ENCODE assay signal across 1 mouse cellular context in the genomic region with DNA sequence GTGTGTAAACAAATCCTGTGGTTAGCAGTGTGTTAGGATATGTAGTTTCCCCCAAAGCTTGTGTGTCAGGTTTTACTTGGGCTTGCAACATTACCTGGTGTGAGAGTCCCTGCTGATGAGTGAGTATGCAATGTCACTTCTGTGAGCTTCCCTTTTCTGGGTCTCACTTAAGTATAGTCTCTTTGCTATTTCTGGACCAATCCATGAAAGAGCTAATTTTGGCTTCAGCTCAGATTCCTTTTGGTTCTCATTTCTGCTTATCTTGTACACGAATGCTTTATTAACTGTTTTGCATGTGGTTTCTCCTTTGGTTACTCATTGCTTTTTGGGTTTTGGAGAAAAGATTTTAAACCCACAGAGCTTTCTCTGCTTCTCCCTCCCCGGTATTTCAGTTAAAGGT.
TF ChIP-seq lines count a peak whose summit lies in the region.

No protein-coding gene starts in this region.

TF ChIP-seq in CH12.LX, 34 proteins besides CTCF, POLR2A, EP300 and RAD21 (continued from another document):
- no peak for TF ChIP-seq PAX5 (IDR thresholded peaks at IDR 0.05; ENCODE audit: low read length)
- TF ChIP-seq RCOR1 (conservative IDR thresholded peaks at IDR 0.05; ENCODE audit: low read depth, low read length), result no peak
- no peak for TF ChIP-seq MAX (IDR thresholded peaks at IDR 0.05; ENCODE audit: low read length)
- TF ChIP-seq UBTF (IDR thresholded peaks at IDR 0.05; ENCODE audit: low read depth, low read length), result no peak
- no peak for TF ChIP-seq NELFE (IDR thresholded peaks at IDR 0.05; ENCODE audit: low read depth, low read length)
- TF ChIP-seq KAT2A (IDR thresholded peaks at IDR 0.05; ENCODE audit: insufficient replicate concordance, low read length), result no peak
- no peak for TF ChIP-seq ZNF384 (IDR thresholded peaks at IDR 0.05; ENCODE audit: low read depth, low read length)
- no peak for TF ChIP-seq TCF12 (IDR thresholded peaks at IDR 0.05; ENCODE audit: low read depth, low read length)
